Mouse (Mus musculus) c-Kit-positive CD71-positive TER-119-negative erythroid progenitor cells, embryonic 14.5 days (primary cell): ENCODE results near the gene Olfr770.
"Not testable (repeated sequence)": the region's sequence is repeated elsewhere in the genome, so short reads cannot be mapped to it uniquely, and the experiment has no call there.

Experiments used
- DNase-seq: peaks from one replicate; pipeline ENCODE4 v3.0.0-alpha.2; 2013; ENCODE audit warnings: low read depth

Olfr770 gene

GRCm38 (mm10) chr10:129138898-129139297 lies at the start of gene Olfr770:
Gene Olfr770, minus strand, starts transcription at chr10:129138998.
- DNase-seq, result no peak

- not testable (repeated sequence) for DNase-seq
Measured at GRCm38 (mm10) chr10:129187319-129187718, 48.5 kb upstream of the Olfr770 start, which contains the start of gene Olfr773. Gene Olfr773, minus strand, starts transcription at chr10:129187419.

- DNase-seq, result not testable (repeated sequence)
Measured at GRCm38 (mm10) chr10:129177821-129178220, 39.0 kb upstream of the Olfr770 start, which contains the start of gene Olfr772. Gene Olfr772, minus strand, starts transcription at chr10:129177921.

GRCm38 (mm10) chr10:129164651-129165050 lies 25.9 kb upstream of the Olfr770 start, which contains the start of gene Olfr771:
Gene Olfr771, minus strand, starts transcription at chr10:129164751.
- no peak for DNase-seq

GRCm38 (mm10) chr10:129117761-129118160 lies 21.0 kb downstream of the Olfr770 start, which contains the start of gene Olfr769:
Gene Olfr769, minus strand, starts transcription at chr10:129117861.
- DNase-seq, result no peak

GRCm38 (mm10) chr10:129115146-129115545 lies 23.7 kb downstream of the Olfr770 start:
- no peak for DNase-seq

- no peak for DNase-seq
Measured at GRCm38 (mm10) chr10:129101231-129101630, 37.6 kb downstream of the Olfr770 start.

GRCm38 (mm10) chr10:129099275-129099674 lies 39.5 kb downstream of the Olfr770 start, which contains the start of gene Olfr768:
Gene Olfr768, minus strand, starts transcription at chr10:129099375.
- DNase-seq, result no peak

- DNase-seq, result not testable (repeated sequence)
Measured at GRCm38 (mm10) chr10:129082810-129083209, 56.0 kb downstream of the Olfr770 start, which contains the start of gene Olfr767. Gene Olfr767, minus strand, starts transcription at chr10:129082910.
